Mouse (Mus musculus): Measurements from ENCODE around the gene Nol10. TPM values are rescaled to one million over a fixed set of nuclear protein-coding genes. Genes with fewer than 3 reads are reported as not detected.
"Not testable (repeated sequence)": the region's sequence is repeated elsewhere in the genome, so short reads cannot be mapped to it uniquely, and the experiment has no call there.

Gene Nol10
- polyA plus RNA-seq, 1 experiment: 16.3 TPM

GRCm38 (mm10) chr12:17466791-17467190 is 118.5 kb downstream of the Nol10 start:
- TF ChIP-seq CTCF (IDR thresholded peaks at IDR 0.05; ENCODE audit: borderline replicate concordance, extremely low read depth, insufficient read depth, insufficient read length) (no peak), POLR2A (IDR thresholded peaks at IDR 0.05; ENCODE audit: borderline replicate concordance, extremely low read depth, insufficient read depth, insufficient read length, poor library complexity, severe bottlenecking) (no peak)
- no peak for DNase-seq (ENCODE audit: low read depth)

GRCm38 (mm10) chr12:17468359-17468758 is 120.1 kb downstream of the Nol10 start:
- no peak for TF ChIP-seq POLR2A (IDR thresholded peaks at IDR 0.05; ENCODE audit: borderline replicate concordance, extremely low read depth, insufficient read depth, insufficient read length, poor library complexity, severe bottlenecking)
- no peak for TF ChIP-seq CTCF (IDR thresholded peaks at IDR 0.05; ENCODE audit: borderline replicate concordance, extremely low read depth, insufficient read depth, insufficient read length)
- DNase-seq (ENCODE audit: low read depth): no peak

- TF ChIP-seq CTCF (IDR thresholded peaks at IDR 0.05; ENCODE audit: borderline replicate concordance, extremely low read depth, insufficient read depth, insufficient read length) (no peak), POLR2A (IDR thresholded peaks at IDR 0.05; ENCODE audit: borderline replicate concordance, extremely low read depth, insufficient read depth, insufficient read length, poor library complexity, severe bottlenecking) (no peak)
Measured at GRCm38 (mm10) chr12:17469869-17470268, 121.6 kb downstream of the Nol10 start.

GRCm38 (mm10) chr12:17470528-17470927 is 122.3 kb downstream of the Nol10 start:
- not testable (repeated sequence) for DNase-seq (ENCODE audit: low read depth)

More at GRCm38 (mm10) chr12:17469869-17470268, 121.6 kb downstream of the Nol10 start:
- no peak for DNase-seq (ENCODE audit: low read depth)

GRCm38 (mm10) chr12:17471405-17471804 is 123.1 kb downstream of the Nol10 start:
- no peak for DNase-seq (ENCODE audit: low read depth)
- TF ChIP-seq CTCF (IDR thresholded peaks at IDR 0.05; ENCODE audit: borderline replicate concordance, extremely low read depth, insufficient read depth, insufficient read length): no peak
- TF ChIP-seq POLR2A (IDR thresholded peaks at IDR 0.05; ENCODE audit: borderline replicate concordance, extremely low read depth, insufficient read depth, insufficient read length, poor library complexity, severe bottlenecking): no peak

GRCm38 (mm10) chr12:17473128-17473527 is 124.9 kb downstream of the Nol10 start:
- no peak for TF ChIP-seq POLR2A (IDR thresholded peaks at IDR 0.05; ENCODE audit: borderline replicate concordance, extremely low read depth, insufficient read depth, insufficient read length, poor library complexity, severe bottlenecking)
- TF ChIP-seq CTCF (IDR thresholded peaks at IDR 0.05; ENCODE audit: borderline replicate concordance, extremely low read depth, insufficient read depth, insufficient read length): no peak
- DNase-seq (ENCODE audit: low read depth): no peak

GRCm38 (mm10) chr12:17473862-17474261 is 125.6 kb downstream of the Nol10 start:
- TF ChIP-seq CTCF (IDR thresholded peaks at IDR 0.05; ENCODE audit: borderline replicate concordance, extremely low read depth, insufficient read depth, insufficient read length) (no peak), POLR2A (IDR thresholded peaks at IDR 0.05; ENCODE audit: borderline replicate concordance, extremely low read depth, insufficient read depth, insufficient read length, poor library complexity, severe bottlenecking) (no peak)
- DNase-seq (ENCODE audit: low read depth): no peak

GRCm38 (mm10) chr12:17474681-17475080 is 126.4 kb downstream of the Nol10 start:
- TF ChIP-seq POLR2A (IDR thresholded peaks at IDR 0.05; ENCODE audit: borderline replicate concordance, extremely low read depth, insufficient read depth, insufficient read length, poor library complexity, severe bottlenecking) (no peak), CTCF (IDR thresholded peaks at IDR 0.05; ENCODE audit: borderline replicate concordance, extremely low read depth, insufficient read depth, insufficient read length) (no peak)
- no peak for DNase-seq (ENCODE audit: low read depth)

- no peak for DNase-seq (ENCODE audit: low read depth)
- no peak for TF ChIP-seq CTCF (IDR thresholded peaks at IDR 0.05; ENCODE audit: borderline replicate concordance, extremely low read depth, insufficient read depth, insufficient read length)
- no peak for TF ChIP-seq POLR2A (IDR thresholded peaks at IDR 0.05; ENCODE audit: borderline replicate concordance, extremely low read depth, insufficient read depth, insufficient read length, poor library complexity, severe bottlenecking)
Measured at GRCm38 (mm10) chr12:17475146-17475545, 126.9 kb downstream of the Nol10 start.

- DNase-seq (ENCODE audit: low read depth): no peak
- TF ChIP-seq CTCF (IDR thresholded peaks at IDR 0.05; ENCODE audit: borderline replicate concordance, extremely low read depth, insufficient read depth, insufficient read length) (no peak), POLR2A (IDR thresholded peaks at IDR 0.05; ENCODE audit: borderline replicate concordance, extremely low read depth, insufficient read depth, insufficient read length, poor library complexity, severe bottlenecking) (no peak)
Measured at GRCm38 (mm10) chr12:17478196-17478595, 129.9 kb downstream of the Nol10 start.

GRCm38 (mm10) chr12:17478856-17479255 is 130.6 kb downstream of the Nol10 start:
- no peak for DNase-seq (ENCODE audit: low read depth)
- TF ChIP-seq CTCF (IDR thresholded peaks at IDR 0.05; ENCODE audit: borderline replicate concordance, extremely low read depth, insufficient read depth, insufficient read length) (no peak), POLR2A (IDR thresholded peaks at IDR 0.05; ENCODE audit: borderline replicate concordance, extremely low read depth, insufficient read depth, insufficient read length, poor library complexity, severe bottlenecking) (no peak)

Other genes starting within 250 kb of the Nol10 start
- gene Kcnf1, start 171.6 kb upstream of the Nol10 start, polyA plus RNA-seq (2012; rRNA removed): 5.4 and 6.4 TPM in 2 replicates
- 178 and 194 TPM in 2 replicates for gene Pdia6, start 81.9 kb upstream of the Nol10 start, polyA plus RNA-seq (2012; rRNA removed)
- gene Atp6v1c2, start 19.1 kb upstream of the Nol10 start, polyA plus RNA-seq (2012; rRNA removed): 0.21 and 0.30 TPM in 2 replicates
- gene Odc1, start 196.3 kb downstream of the Nol10 start, polyA plus RNA-seq (2012; rRNA removed): 247 and 301 TPM in 2 replicates